Mouse (Mus musculus): ENCODE data around the gene Arhgef11. TPM values are rescaled to one million over a fixed set of nuclear protein-coding genes. Genes with fewer than 3 reads are reported as not detected.

Gene Arhgef11
- polyA plus RNA-seq, 1 experiment, result 5.5 TPM

- Histone ChIP-seq H3K4me3 (ENCODE audit: insufficient read depth, poor library complexity, severe bottlenecking) (no peak overlapping the region), H3K36me3 (ENCODE audit: control insufficient read depth, insufficient read depth) (no peaks in the 10 kb centered on the region), H3K79me2 (ENCODE audit: control insufficient read depth, insufficient read depth) (peaks cover 4% of the 10 kb centered on the region), H3K79me3 (ENCODE audit: low read depth) (peaks cover 2% of the 10 kb centered on the region), H3ac (ENCODE audit: control insufficient read depth, insufficient read length, low read depth) (no peak overlapping the region), H3K27me3 (ENCODE audit: control insufficient read depth, insufficient read depth, insufficient read length) (no peaks in the 10 kb centered on the region)
- TF ChIP-seq USF1 (IDR thresholded peaks at IDR 0.05; ENCODE audit: low read depth) (no peak), FOSL1 (IDR thresholded peaks at IDR 0.05; ENCODE audit: insufficient read depth, low read length, poor library complexity, severe bottlenecking) (no peak), CEBPB (IDR thresholded peaks at IDR 0.05; ENCODE audit: low read depth) (no peak), MYOD1 (IDR thresholded peaks at IDR 0.05; ENCODE audit: control insufficient read depth, insufficient read length, low read depth) (no peak), MYOG (IDR thresholded peaks at IDR 0.05; ENCODE audit: control insufficient read depth, extremely low read depth, insufficient read length) (no peak), MAX (IDR thresholded peaks at IDR 0.05) (no peak), CTCF (IDR thresholded peaks at IDR 0.05; ENCODE audit: control insufficient read depth, insufficient read depth, insufficient read length) (no peak)
Observed at GRCm38 (mm10) chr3:87649063-87649462, 31.7 kb downstream of the Arhgef11 start.

GRCm38 (mm10) chr3:87658348-87658747 lies 41.0 kb downstream of the Arhgef11 start:
- no peak for TF ChIP-seq FOSL1 (IDR thresholded peaks at IDR 0.05; ENCODE audit: insufficient read depth, low read length, poor library complexity, severe bottlenecking)
- TF ChIP-seq MYOD1 (IDR thresholded peaks at IDR 0.05; ENCODE audit: control insufficient read depth, insufficient read length, low read depth), result no peak
- no peak for TF ChIP-seq CTCF (IDR thresholded peaks at IDR 0.05; ENCODE audit: control insufficient read depth, insufficient read depth, insufficient read length)
- no peak for TF ChIP-seq CEBPB (IDR thresholded peaks at IDR 0.05; ENCODE audit: low read depth)
- TF ChIP-seq USF1 (IDR thresholded peaks at IDR 0.05; ENCODE audit: low read depth), result no peak
- no peak for TF ChIP-seq MAX (IDR thresholded peaks at IDR 0.05)
- no peak for TF ChIP-seq MYOG (IDR thresholded peaks at IDR 0.05; ENCODE audit: control insufficient read depth, extremely low read depth, insufficient read length)
- H3K36me3 ChIP-seq (ENCODE audit: control insufficient read depth, insufficient read depth), result no peaks in the 10 kb centered on the region
- no peaks in the 10 kb centered on the region for H3K79me3 ChIP-seq (ENCODE audit: low read depth)
- no peak overlapping the region for H3ac ChIP-seq (ENCODE audit: control insufficient read depth, insufficient read length, low read depth)
- no peak overlapping the region for H3K4me3 ChIP-seq (ENCODE audit: insufficient read depth, poor library complexity, severe bottlenecking)
- H3K79me2 ChIP-seq (ENCODE audit: control insufficient read depth, insufficient read depth), result no peaks in the 10 kb centered on the region
- no peaks in the 10 kb centered on the region for H3K27me3 ChIP-seq (ENCODE audit: control insufficient read depth, insufficient read depth, insufficient read length)

- H3K4me3 ChIP-seq (ENCODE audit: insufficient read depth, poor library complexity, severe bottlenecking), result no peak overlapping the region
- TF ChIP-seq CTCF (IDR thresholded peaks at IDR 0.05; ENCODE audit: control insufficient read depth, insufficient read depth, insufficient read length), result no peak
- no peak for TF ChIP-seq CEBPB (IDR thresholded peaks at IDR 0.05; ENCODE audit: low read depth)
- no peak for TF ChIP-seq FOSL1 (IDR thresholded peaks at IDR 0.05; ENCODE audit: insufficient read depth, low read length, poor library complexity, severe bottlenecking)
- TF ChIP-seq MYOG (IDR thresholded peaks at IDR 0.05; ENCODE audit: control insufficient read depth, extremely low read depth, insufficient read length), result no peak
- TF ChIP-seq MAX (IDR thresholded peaks at IDR 0.05), result no peak
- TF ChIP-seq USF1 (IDR thresholded peaks at IDR 0.05; ENCODE audit: low read depth), result no peak
- TF ChIP-seq MYOD1 (IDR thresholded peaks at IDR 0.05; ENCODE audit: control insufficient read depth, insufficient read length, low read depth), result no peak
- no peaks in the 10 kb centered on the region for H3K27me3 ChIP-seq (ENCODE audit: control insufficient read depth, insufficient read depth, insufficient read length)
Observed at GRCm38 (mm10) chr3:87659692-87660429, 42.5 kb downstream of the Arhgef11 start.

GRCm38 (mm10) chr3:87660479-87660878 lies 43.1 kb downstream of the Arhgef11 start:
- no peak overlapping the region for H3K4me3 ChIP-seq (ENCODE audit: insufficient read depth, poor library complexity, severe bottlenecking)
- no peaks in the 10 kb centered on the region for H3K79me3 ChIP-seq (ENCODE audit: low read depth)
- no peaks in the 10 kb centered on the region for H3K27me3 ChIP-seq (ENCODE audit: control insufficient read depth, insufficient read depth, insufficient read length)
- H3K79me2 ChIP-seq (ENCODE audit: control insufficient read depth, insufficient read depth), result no peaks in the 10 kb centered on the region
- no peak overlapping the region for H3ac ChIP-seq (ENCODE audit: control insufficient read depth, insufficient read length, low read depth)
- H3K36me3 ChIP-seq (ENCODE audit: control insufficient read depth, insufficient read depth), result no peaks in the 10 kb centered on the region
- TF ChIP-seq MYOD1 (IDR thresholded peaks at IDR 0.05; ENCODE audit: control insufficient read depth, insufficient read length, low read depth) (no peak), MYOG (IDR thresholded peaks at IDR 0.05; ENCODE audit: control insufficient read depth, extremely low read depth, insufficient read length) (no peak), CTCF (IDR thresholded peaks at IDR 0.05; ENCODE audit: control insufficient read depth, insufficient read depth, insufficient read length) (no peak), CEBPB (IDR thresholded peaks at IDR 0.05; ENCODE audit: low read depth) (no peak), MAX (IDR thresholded peaks at IDR 0.05) (no peak), FOSL1 (IDR thresholded peaks at IDR 0.05; ENCODE audit: insufficient read depth, low read length, poor library complexity, severe bottlenecking) (no peak), USF1 (IDR thresholded peaks at IDR 0.05; ENCODE audit: low read depth) (no peak)

More at GRCm38 (mm10) chr3:87659692-87660429, 42.5 kb downstream of the Arhgef11 start:
- Histone ChIP-seq H3K79me2 (ENCODE audit: control insufficient read depth, insufficient read depth) (no peaks in the 10 kb centered on the region), H3ac (ENCODE audit: control insufficient read depth, insufficient read length, low read depth) (no peak overlapping the region), H3K36me3 (ENCODE audit: control insufficient read depth, insufficient read depth) (no peaks in the 10 kb centered on the region), H3K79me3 (ENCODE audit: low read depth) (no peaks in the 10 kb centered on the region)

GRCm38 (mm10) chr3:87661291-87661690 lies 43.9 kb downstream of the Arhgef11 start:
- TF ChIP-seq USF1 (IDR thresholded peaks at IDR 0.05; ENCODE audit: low read depth) (no peak), FOSL1 (IDR thresholded peaks at IDR 0.05; ENCODE audit: insufficient read depth, low read length, poor library complexity, severe bottlenecking) (no peak), MYOD1 (IDR thresholded peaks at IDR 0.05; ENCODE audit: control insufficient read depth, insufficient read length, low read depth) (no peak), CTCF (IDR thresholded peaks at IDR 0.05; ENCODE audit: control insufficient read depth, insufficient read depth, insufficient read length) (no peak), CEBPB (IDR thresholded peaks at IDR 0.05; ENCODE audit: low read depth) (no peak)
- no peaks in the 10 kb centered on the region for H3K27me3 ChIP-seq (ENCODE audit: control insufficient read depth, insufficient read depth, insufficient read length)
- no peaks in the 10 kb centered on the region for H3K79me3 ChIP-seq (ENCODE audit: low read depth)
- H3K79me2 ChIP-seq (ENCODE audit: control insufficient read depth, insufficient read depth), result no peaks in the 10 kb centered on the region
- no peak overlapping the region for H3K4me3 ChIP-seq (ENCODE audit: insufficient read depth, poor library complexity, severe bottlenecking)
- H3K36me3 ChIP-seq (ENCODE audit: control insufficient read depth, insufficient read depth), result no peaks in the 10 kb centered on the region
- H3ac ChIP-seq (ENCODE audit: control insufficient read depth, insufficient read length, low read depth), result no peak overlapping the region
